Mouse (Mus musculus) limb, embryonic 11.5 days (tissue): ENCODE measurements around the gene Stk39. TPM values are rescaled to one million over a fixed set of nuclear protein-coding genes. Genes with fewer than 3 reads are reported as not detected.
"Not testable (repeated sequence)": the region's sequence is repeated elsewhere in the genome, so short reads cannot be mapped to it uniquely, and the experiment has no call there.

Experiments used
- ATAC-seq: fragments of 200-750 bp; cut with Nextera tagmentation; 2 replicates; pipeline ENCODE4 v1.8.0; 2017; ENCODE audit warnings: low read depth; ENCODE audit not compliant: insufficient number of reproducible peaks, low FRiP score, low TSS enrichment
- DNase-seq: peaks from one replicate; pipeline ENCODE4 v3.0.0-alpha.2; 2015; ENCODE audit warnings: low spot score
- H3K27ac ChIP-seq: fragments of 300-500 bp; sonication (generic); replicated peaks from 2 replicates; pipeline ENCODE4 v1.5.1; 2014; ENCODE audit warnings: low read depth, mild to moderate bottlenecking, low read length
- H3K27me3 ChIP-seq: fragments of 300-500 bp; sonication (generic); 2 replicates; pipeline ENCODE4 v1.6.1; 2014; ENCODE audit warnings: mild to moderate bottlenecking, low read length, mixed read lengths; ENCODE audit not compliant: control insufficient read depth, insufficient read depth
- H3K36me3 ChIP-seq: fragments of 300-500 bp; sonication (generic); 2 replicates; pipeline ENCODE4 v1.6.1; 2014; ENCODE audit warnings: mild to moderate bottlenecking, low read length, moderate library complexity, mixed read lengths; ENCODE audit not compliant: control insufficient read depth, insufficient read depth
- H3K4me1 ChIP-seq: fragments of 300-500 bp; sonication (generic); 2 replicates; pipeline ENCODE4 v1.6.1; 2014; ENCODE audit warnings: low read length, mixed read lengths; ENCODE audit not compliant: control insufficient read depth, insufficient read depth
- H3K4me2 ChIP-seq: fragments of 300-500 bp; sonication (generic); 2 replicates; pipeline ENCODE4 v1.6.1; 2014; ENCODE audit warnings: low read depth, mild to moderate bottlenecking, moderate library complexity; ENCODE audit not compliant: severe bottlenecking
- H3K4me3 ChIP-seq: fragments of 300-500 bp; sonication (generic); 2 replicates; pipeline ENCODE4 v1.5.1; 2014; ENCODE audit warnings: low read depth, low read length
- H3K9ac ChIP-seq: fragments of 300-500 bp; sonication (generic); 2 replicates; pipeline ENCODE4 v1.6.1; 2014; ENCODE audit warnings: mild to moderate bottlenecking, low read length
- H3K9me3 ChIP-seq: fragments of 300-500 bp; sonication (generic); 2 replicates; pipeline ENCODE4 v1.6.1; 2016; ENCODE audit warnings: low read length; ENCODE audit not compliant: control insufficient read depth
- WGBS: fragments of 180-500 bp; shearing (Covaris S2); extraction: QIAGEN DNeasy Blood & Tissue Kit; methylation state at CpG from one replicate; pipeline ENCODE4 v1.1.7; 2014; 5-methylcytosine and 5-hydroxymethylcytosine counted together
- polyA plus RNA-seq: library from polyadenylated mRNA; unstranded; fragments of >200 nt; fragmentation: Nextera tagmentation; extraction: Ambion mirVana; gene quantifications from 2 replicates; pipeline ENCODE4 v1.2.1, GENCODE M21; 2014

Gene Stk39
- polyA plus RNA-seq, 1 experiment from 2014 or later, result 22.3 TPM

DNA sequence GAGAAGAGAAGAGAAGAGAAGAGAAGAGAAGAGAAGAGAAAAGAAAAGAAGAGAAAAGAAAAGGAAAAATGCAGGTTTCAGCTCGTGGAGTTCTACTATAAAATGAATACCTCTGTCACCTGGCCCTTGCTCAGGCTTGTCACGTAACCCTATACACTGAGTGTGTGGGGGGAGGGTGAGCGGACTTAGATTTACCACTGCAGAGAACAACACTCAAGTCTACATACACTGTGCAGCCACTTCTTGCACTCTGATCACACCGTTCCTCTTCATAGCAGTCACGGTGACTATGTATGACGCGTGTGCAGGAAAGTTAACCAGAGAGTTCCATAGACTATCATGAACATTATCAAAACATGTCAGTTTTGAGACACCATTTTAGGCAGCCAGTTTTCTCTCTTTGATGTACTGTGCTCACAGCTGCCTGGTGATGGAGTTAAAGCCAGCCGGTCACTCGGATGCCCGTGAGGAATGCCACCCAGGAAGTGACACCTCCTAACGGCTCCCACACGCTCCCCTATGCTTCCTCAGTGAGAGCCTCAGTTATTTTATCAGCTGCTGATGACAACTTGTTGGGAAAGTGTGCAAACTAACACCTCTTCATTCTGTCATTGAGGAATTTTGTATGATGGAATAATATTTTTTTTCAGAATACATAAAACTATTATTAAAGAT lies 228.1 kb downstream of the Stk39 start:
- no peak for ATAC-seq
- H3K27ac ChIP-seq, result no peak overlapping the region
- DNase-seq, result peak; percentile 44
- no peaks in the 10 kb centered on the region for H3K9me3 ChIP-seq
- no peaks in the 10 kb centered on the region for H3K36me3 ChIP-seq
- no peak overlapping the region for H3K4me3 ChIP-seq
- no peak overlapping the region for H3K9ac ChIP-seq
- H3K4me1 ChIP-seq, result peaks cover 5% of the 10 kb centered on the region
- H3K4me2 ChIP-seq, result no peak overlapping the region
- H3K27me3 ChIP-seq, result no peaks in the 10 kb centered on the region
- WGBS, result 43% methylated on average over 12 of the region's 12 CpGs

DNA sequence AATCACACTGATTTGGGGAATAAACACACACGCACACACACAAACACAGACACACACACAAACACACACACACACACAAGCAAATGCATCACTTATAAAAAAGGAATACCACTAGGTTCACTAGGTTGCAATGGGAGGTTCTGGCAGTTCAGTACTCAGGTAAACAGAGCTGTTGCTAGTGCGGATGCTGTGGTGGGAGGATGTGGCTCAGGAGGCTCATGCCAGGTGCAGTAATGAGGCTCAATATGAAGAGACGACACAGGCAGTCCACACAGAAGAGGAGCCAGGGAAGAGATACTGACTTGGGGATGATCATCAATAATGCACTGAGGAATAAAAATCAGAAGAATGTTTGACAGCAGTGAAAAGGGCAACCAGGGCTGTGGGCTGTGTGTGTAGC lies 228.8 kb downstream of the Stk39 start:
- Histone ChIP-seq H3K27ac (no peak overlapping the region), H3K4me1 (peaks cover 5% of the 10 kb centered on the region), H3K9ac (no peak overlapping the region), H3K4me2 (no peak overlapping the region), H3K9me3 (no peaks in the 10 kb centered on the region), H3K27me3 (no peaks in the 10 kb centered on the region), H3K4me3 (no peak overlapping the region), H3K36me3 (no peaks in the 10 kb centered on the region)
- DNase-seq (no peak), ATAC-seq (no peak)
- WGBS, result 84% methylated on average over 3 of the region's 3 CpGs

- H3K27ac ChIP-seq, result no peak overlapping the region
- H3K4me2 ChIP-seq, result no peak overlapping the region
- no peak overlapping the region for H3K4me3 ChIP-seq
- no peaks in the 10 kb centered on the region for H3K36me3 ChIP-seq
- no peak overlapping the region for H3K9ac ChIP-seq
- H3K9me3 ChIP-seq, result no peaks in the 10 kb centered on the region
- ATAC-seq, result no peak
- H3K27me3 ChIP-seq, result no peaks in the 10 kb centered on the region
- WGBS, result 87% methylated on average over 3 of the region's 3 CpGs
- no peak for DNase-seq
- H3K4me1 ChIP-seq, result peaks cover 5% of the 10 kb centered on the region
Measured at GRCm38 (mm10) chr2:68242069-68242468, 230.0 kb downstream of the Stk39 start.

GRCm38 (mm10) chr2:68241640-68242039 lies 230.4 kb downstream of the Stk39 start:
- H3K27me3 ChIP-seq, result no peaks in the 10 kb centered on the region
- H3K36me3 ChIP-seq, result no peaks in the 10 kb centered on the region
- no peak overlapping the region for H3K4me3 ChIP-seq
- peaks cover 5% of the 10 kb centered on the region for H3K4me1 ChIP-seq
- H3K4me2 ChIP-seq, result no peak overlapping the region
- WGBS, result 89% methylated on average over 1 of the region's 1 CpGs
- no peaks in the 10 kb centered on the region for H3K9me3 ChIP-seq
- H3K27ac ChIP-seq, result no peak overlapping the region
- H3K9ac ChIP-seq, result no peak overlapping the region
- DNase-seq, result no peak
- no peak for ATAC-seq

- not testable (repeated sequence) for ATAC-seq, H3K27ac ChIP-seq, H3K4me3 ChIP-seq, H3K4me2 ChIP-seq, H3K4me1 ChIP-seq, H3K27me3 ChIP-seq, H3K9me3 ChIP-seq, DNase-seq, H3K9ac ChIP-seq, H3K36me3 ChIP-seq
- 42% methylated on average over 4 of the region's 4 CpGs for WGBS
Measured at GRCm38 (mm10) chr2:68239415-68239814, 232.7 kb downstream of the Stk39 start.

- Histone ChIP-seq H3K9ac (no peak overlapping the region), H3K4me3 (no peak overlapping the region), H3K27ac (no peak overlapping the region), H3K9me3 (no peaks in the 10 kb centered on the region), H3K4me1 (no peaks in the 10 kb centered on the region), H3K27me3 (no peaks in the 10 kb centered on the region), H3K36me3 (no peaks in the 10 kb centered on the region), H3K4me2 (no peak overlapping the region)
- DNase-seq (no peak), ATAC-seq (no peak)
- 95% methylated on average over 5 of the region's 5 CpGs for WGBS
Measured at GRCm38 (mm10) chr2:68232929-68233328, 239.1 kb downstream of the Stk39 start.

DNA sequence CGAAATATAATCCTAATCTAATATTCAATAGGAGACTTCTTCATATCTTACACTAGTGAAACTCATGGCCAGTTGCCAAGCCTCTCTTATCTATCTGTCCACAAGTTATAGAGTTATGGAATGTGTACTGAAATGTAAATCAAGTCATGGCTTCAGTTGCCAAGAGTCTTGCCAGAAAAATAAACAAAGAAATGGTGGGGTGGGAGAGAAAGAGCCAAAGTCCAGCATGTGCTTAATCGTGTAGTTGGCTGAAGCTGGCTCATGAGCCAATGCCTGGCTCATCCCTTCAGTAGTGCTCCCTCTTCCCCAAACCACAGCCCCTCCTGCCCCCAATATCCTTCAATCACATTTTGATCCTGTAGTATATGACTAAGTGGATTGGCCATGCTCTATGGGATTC lies 242.2 kb downstream of the Stk39 start:
- Histone ChIP-seq H3K4me2 (no peak overlapping the region), H3K9ac (no peak overlapping the region), H3K36me3 (no peaks in the 10 kb centered on the region), H3K4me1 (no peaks in the 10 kb centered on the region), H3K27me3 (no peaks in the 10 kb centered on the region), H3K4me3 (no peak overlapping the region), H3K9me3 (no peaks in the 10 kb centered on the region), H3K27ac (no peak overlapping the region)
- ATAC-seq, result no peak
- 91% methylated on average over 2 of the region's 2 CpGs for WGBS
- DNase-seq, result no peak

- no peaks in the 10 kb centered on the region for H3K9me3 ChIP-seq
- no peak overlapping the region for H3K4me3 ChIP-seq
- H3K4me1 ChIP-seq, result no peaks in the 10 kb centered on the region
- no peaks in the 10 kb centered on the region for H3K27me3 ChIP-seq
- WGBS, result 77% methylated on average over 2 of the region's 2 CpGs
- no peak overlapping the region for H3K9ac ChIP-seq
- no peaks in the 10 kb centered on the region for H3K36me3 ChIP-seq
- no peak for ATAC-seq
- no peak overlapping the region for H3K4me2 ChIP-seq
- DNase-seq, result no peak
- H3K27ac ChIP-seq, result no peak overlapping the region
Measured at GRCm38 (mm10) chr2:68229081-68229480, 243.0 kb downstream of the Stk39 start.
